Comparison of ENCODE assay signal across 18 mouse cellular contexts in the genomic region with DNA sequence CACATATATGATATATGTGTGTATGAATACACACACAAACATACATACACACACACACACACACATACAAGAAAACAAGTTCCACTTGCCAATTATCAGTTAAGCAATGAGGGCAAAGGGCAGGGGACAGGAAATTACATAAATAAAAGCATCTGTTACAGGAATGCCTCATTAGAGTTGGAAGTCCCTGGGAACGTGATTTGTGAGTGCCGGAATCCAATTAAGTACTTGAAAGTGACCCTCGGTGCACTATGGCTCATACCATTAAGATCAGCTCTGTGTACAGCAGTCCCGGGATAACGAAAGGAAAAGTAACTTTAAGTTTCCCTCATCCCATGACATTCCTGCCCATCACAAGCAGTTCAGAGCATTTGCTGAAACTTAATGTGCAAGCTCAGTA.
A peak's percentile ranks its signal among the peaks of the same experiment; 100 is the strongest.
DNase-seq lines count a peak whose midpoint lies in the region; ATAC-seq and TF ChIP-seq lines count a peak whose summit lies in the region.
"Had no signal": no experiment of that assay in that cellular context is flagged by ENCODE, and none has a peak within 500 bp of the region (broad histone marks: within the 10 kb centered on the region; RNA-seq: fewer than 3 reads in every experiment).

No protein-coding gene starts in this region.

- TF ChIP-seq POLR2A in lung, adult 2 months (IDR thresholded peaks at IDR 0.05; ENCODE audit: borderline replicate concordance, extremely low read depth, low read depth, low read length): no peak

- H3K27ac ChIP-seq in lung, embryonic 14.5 days (ENCODE audit: low read depth): no peak overlapping the region
- H3K27ac ChIP-seq in kidney, postnatal 0 days: no peak overlapping the region
- H3K27ac ChIP-seq: heart, adult 2 months; layer of hippocampus, adult 2 months; midbrain, embryonic 13.5 days had no signal

- H3K9ac ChIP-seq in lung, embryonic 14.5 days: no peak overlapping the region
- H3K9ac ChIP-seq in kidney, postnatal 0 days (ENCODE audit: low read depth, low read length): no peak overlapping the region
- H3K9ac ChIP-seq: midbrain, embryonic 13.5 days had no signal

- no peaks in the 10 kb centered on the region for H3K36me3 ChIP-seq in lung, embryonic 14.5 days (ENCODE audit: insufficient read depth)
- no peaks in the 10 kb centered on the region for H3K36me3 ChIP-seq in kidney, postnatal 0 days (ENCODE audit: insufficient read depth, low read length)
- H3K36me3 ChIP-seq: midbrain, embryonic 13.5 days had no signal

- peak; percentile 48 for DNase-seq in embryo, embryonic 10 days (ENCODE audit: low spot score)
- DNase-seq in embryo, embryonic 9.5 days (ENCODE audit: extremely low spot score): no peak
- peak; percentile 0 for DNase-seq in lung, embryonic 14.5 days
- DNase-seq in lung, adult 2 months: no peak
- peak; percentile 87 for DNase-seq in kidney, postnatal 0 days (ENCODE audit: low spot score)
- peak; percentile 55 for DNase-seq in retina, embryonic 14.5 days (ENCODE audit: low spot score)
- DNase-seq in urinary bladder, postnatal 10 days (ENCODE audit: low spot score): no peak
- DNase-seq in layer of hippocampus, postnatal 14 days (ENCODE audit: low spot score in 2 of 2): no peak
- DNase-seq: cerebellum, adult 2 months; heart, adult 2 months; heart, postnatal 10 days; right cerebral cortex, postnatal 25 days; thymus, postnatal 14 days had no signal

- H3K4me2 ChIP-seq in lung, embryonic 14.5 days: no peak overlapping the region
- H3K4me2 ChIP-seq in kidney, postnatal 0 days (ENCODE audit: low read length): no peak overlapping the region
- H3K4me2 ChIP-seq: midbrain, embryonic 13.5 days had no signal

- H3K9me3 ChIP-seq in lung, embryonic 14.5 days (ENCODE audit: low read depth, low read length): no peaks in the 10 kb centered on the region
- H3K9me3 ChIP-seq in kidney, postnatal 0 days (replicated peaks; ENCODE audit: low read length): no peaks in the 10 kb centered on the region
- H3K9me3 ChIP-seq: midbrain, embryonic 13.5 days had no signal

- no peak for TF ChIP-seq CTCF in lung, embryonic 14.5 days (IDR thresholded peaks at IDR 0.05; ENCODE audit: low read depth)
- no peak for TF ChIP-seq CTCF in lung, adult 2 months (IDR thresholded peaks at IDR 0.05; ENCODE audit: insufficient read depth, low read length)
- TF ChIP-seq CTCF in kidney, postnatal 0 days (IDR thresholded peaks at IDR 0.05; ENCODE audit: low read depth): no peak

- H3K4me3 ChIP-seq in lung, embryonic 14.5 days (ENCODE audit: low read depth, low read length): no peak overlapping the region
- no peak overlapping the region for H3K4me3 ChIP-seq in lung, adult 2 months (replicated peaks; ENCODE audit: extremely low read depth, low read depth, low read length)
- H3K4me3 ChIP-seq in kidney, postnatal 0 days (replicated peaks; ENCODE audit: low read depth, low read length): no peak overlapping the region
- H3K4me3 ChIP-seq: heart, adult 2 months; layer of hippocampus, adult 2 months; midbrain, embryonic 13.5 days had no signal

- no peak for ATAC-seq in lung, embryonic 14.5 days (ENCODE audit: insufficient read depth)
- ATAC-seq in kidney, postnatal 0 days (replicated peaks; ENCODE audit: low FRiP score, low read depth): peak; percentile 43; the same call in 1 of the 2 replicates
- ATAC-seq: hindbrain, embryonic 16.5 days; midbrain, embryonic 13.5 days; Patski had no signal

- H3K4me1 ChIP-seq in lung, embryonic 14.5 days (ENCODE audit: insufficient read depth): no peaks in the 10 kb centered on the region
- no peaks in the 10 kb centered on the region for H3K4me1 ChIP-seq in lung, adult 2 months (ENCODE audit: control insufficient read depth, insufficient read depth, low read length)
- no peaks in the 10 kb centered on the region for H3K4me1 ChIP-seq in kidney, postnatal 0 days (replicated peaks; ENCODE audit: insufficient read depth, low read length)
- H3K4me1 ChIP-seq: midbrain, embryonic 13.5 days had no signal

- 65% methylated on average over 5 of the region's 5 CpGs for WGBS in lung, embryonic 14.5 days
- WGBS in lung, adult 2 months: 76% methylated on average over 5 of the region's 5 CpGs
- 22% methylated on average over 5 of the region's 5 CpGs for WGBS in kidney, postnatal 0 days

- H3K27me3 ChIP-seq in lung, embryonic 14.5 days (ENCODE audit: insufficient read depth, low read length): no peaks in the 10 kb centered on the region
- H3K27me3 ChIP-seq in kidney, postnatal 0 days (ENCODE audit: insufficient read depth, low read length): no peaks in the 10 kb centered on the region
- H3K27me3 ChIP-seq: CH12.LX; midbrain, embryonic 13.5 days; Patski had no signal

Comparison
In these comparisons a context has a peak if more than half of its experiments do, and no peak if none do; other contexts are left out.
1. DNase-seq: peak in embryo, embryonic 10 days (single experiment), lung, embryonic 14.5 days (single experiment), kidney, postnatal 0 days (single experiment) and retina, embryonic 14.5 days (single experiment); none in embryo, embryonic 9.5 days (single experiment), lung, adult 2 months (single experiment), urinary bladder, postnatal 10 days (single experiment) and layer of hippocampus, postnatal 14 days (0 of 2).